Mouse (Mus musculus): ENCODE results near the gene Slc25a10. TPM values are rescaled to one million over a fixed set of nuclear protein-coding genes. Genes with fewer than 3 reads are reported as not detected.

Gene Slc25a10
- polyA plus RNA-seq, 1 experiment from 2014 or later: 104 TPM

DNA sequence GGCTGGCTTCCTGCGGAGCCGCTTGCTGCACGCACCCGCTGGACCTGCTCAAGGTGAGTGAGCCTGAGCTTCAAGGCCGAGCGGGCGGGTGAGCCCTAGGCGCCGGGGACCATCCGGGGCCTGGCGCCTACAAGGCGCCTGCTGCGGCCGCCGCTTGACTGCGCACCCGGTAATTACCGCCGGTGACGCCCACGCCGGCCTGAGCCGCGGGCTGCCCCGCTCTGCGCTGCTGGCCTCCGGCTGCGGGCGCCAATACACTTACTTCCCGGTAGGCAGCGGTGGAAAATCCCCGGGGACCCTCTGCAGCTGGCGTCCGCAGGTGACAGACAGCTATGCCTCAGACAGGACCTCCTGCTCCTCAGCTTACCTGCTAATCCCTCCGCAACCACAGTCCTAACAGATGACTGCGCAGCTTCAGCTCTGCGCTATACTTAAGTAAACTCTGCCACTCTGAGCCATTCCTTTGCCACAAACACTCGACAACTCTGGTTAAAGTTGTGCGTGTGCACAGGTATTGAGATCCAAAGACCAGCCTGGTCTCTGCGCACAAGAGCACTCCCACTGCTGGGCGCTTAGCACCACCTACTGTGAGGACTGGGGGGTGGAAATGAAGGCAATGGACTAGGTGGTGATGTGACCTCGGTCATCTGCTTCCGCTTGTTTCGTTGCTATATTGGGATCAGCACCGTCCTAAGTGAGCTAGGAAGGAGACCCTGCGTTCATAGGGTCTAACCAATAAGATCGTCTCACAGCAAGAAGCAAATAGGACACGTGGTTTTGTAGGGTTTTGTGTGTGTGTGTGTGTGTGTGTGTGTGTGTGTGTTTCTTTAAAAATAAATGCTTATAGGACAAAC is 611 bp downstream of the Slc25a10 start:
- ATAC-seq: peak; percentile 36
- Histone ChIP-seq H3K4me3 (ENCODE audit: low read length) (peak overlapping the region; percentile 95), H3K27ac (ENCODE audit: low read length) (peak overlapping the region; percentile 92), H3K36me3 (ENCODE audit: control insufficient read depth, insufficient read depth, low read length) (peaks cover 15% of the 10 kb centered on the region), H3K4me2 (ENCODE audit: low read depth, low read length) (peak overlapping the region; percentile 84), H3K9ac (ENCODE audit: low read depth, low read length) (peak overlapping the region; percentile 89), H3K4me1 (ENCODE audit: control insufficient read depth, insufficient read depth, low read length) (peaks cover 40% of the 10 kb centered on the region), H3K27me3 (replicated peaks; ENCODE audit: control insufficient read depth, insufficient read depth, low read length) (no peaks in the 10 kb centered on the region), H3K9me3 (ENCODE audit: control insufficient read depth, low read length) (no peaks in the 10 kb centered on the region)
- WGBS: under 1% methylated on average over 48 of the region's 48 CpGs

DNA sequence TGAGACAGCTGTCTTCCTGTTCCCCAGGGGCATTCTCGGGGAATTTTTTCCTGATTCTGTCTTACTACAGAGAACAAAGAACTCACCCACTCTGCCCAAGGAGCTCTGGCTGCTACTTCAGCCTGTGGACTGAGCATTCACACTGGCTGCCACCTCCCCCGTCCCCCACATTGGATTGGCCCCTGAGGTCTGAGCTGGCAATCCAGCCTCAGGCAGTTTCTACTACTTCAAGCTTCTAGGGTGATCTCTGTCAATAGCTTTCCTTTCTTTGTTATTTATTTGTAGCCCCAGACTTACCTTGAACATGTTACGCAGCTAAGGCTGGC is 1.2 kb downstream of the Slc25a10 start:
- H3K4me2 ChIP-seq (ENCODE audit: low read depth, low read length): peak overlapping the region; percentile 84
- WGBS: 24% methylated on average over 3 of the region's 3 CpGs
- no peak for ATAC-seq
- H3K9ac ChIP-seq (ENCODE audit: low read depth, low read length): peak overlapping the region; percentile 89
- peaks cover 40% of the 10 kb centered on the region for H3K4me1 ChIP-seq (ENCODE audit: control insufficient read depth, insufficient read depth, low read length)
- H3K9me3 ChIP-seq (ENCODE audit: control insufficient read depth, low read length): no peaks in the 10 kb centered on the region
- H3K27me3 ChIP-seq (replicated peaks; ENCODE audit: control insufficient read depth, insufficient read depth, low read length): no peaks in the 10 kb centered on the region
- peak overlapping the region; percentile 95 for H3K4me3 ChIP-seq (ENCODE audit: low read length)
- H3K27ac ChIP-seq (ENCODE audit: low read length): peak overlapping the region; percentile 92
- peaks cover 13% of the 10 kb centered on the region for H3K36me3 ChIP-seq (ENCODE audit: control insufficient read depth, insufficient read depth, low read length)

DNA sequence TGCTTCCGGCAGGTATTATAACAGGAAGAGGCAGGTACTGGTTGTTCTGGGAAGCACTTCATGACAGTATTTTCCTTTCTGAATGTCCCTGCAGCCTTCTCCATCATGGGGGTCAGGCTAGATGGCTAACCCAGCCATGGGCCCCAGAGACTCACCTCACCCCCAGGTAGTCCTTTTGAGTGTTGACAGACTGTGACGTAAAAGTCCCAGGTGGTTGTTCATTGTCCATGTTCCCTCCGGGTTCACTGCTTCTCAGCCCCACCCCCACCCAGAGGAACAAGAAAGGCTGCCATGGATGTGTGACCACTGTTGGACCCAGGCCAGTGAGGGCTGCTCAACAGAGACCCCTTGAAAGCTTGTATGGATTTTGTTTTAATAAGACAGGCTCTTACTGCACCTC is 1.7 kb downstream of the Slc25a10 start:
- Histone ChIP-seq H3K36me3 (ENCODE audit: control insufficient read depth, insufficient read depth, low read length) (peaks cover 11% of the 10 kb centered on the region), H3K4me1 (ENCODE audit: control insufficient read depth, insufficient read depth, low read length) (peaks cover 40% of the 10 kb centered on the region), H3K4me3 (ENCODE audit: low read length) (peak overlapping the region; percentile 95), H3K27ac (ENCODE audit: low read length) (peak overlapping the region; percentile 92), H3K9me3 (ENCODE audit: control insufficient read depth, low read length) (no peaks in the 10 kb centered on the region), H3K27me3 (replicated peaks; ENCODE audit: control insufficient read depth, insufficient read depth, low read length) (no peaks in the 10 kb centered on the region), H3K4me2 (ENCODE audit: low read depth, low read length) (peak overlapping the region; percentile 84), H3K9ac (ENCODE audit: low read depth, low read length) (peak overlapping the region; percentile 89)
- ATAC-seq: no peak
- WGBS: 37% methylated on average over 3 of the region's 3 CpGs

DNA sequence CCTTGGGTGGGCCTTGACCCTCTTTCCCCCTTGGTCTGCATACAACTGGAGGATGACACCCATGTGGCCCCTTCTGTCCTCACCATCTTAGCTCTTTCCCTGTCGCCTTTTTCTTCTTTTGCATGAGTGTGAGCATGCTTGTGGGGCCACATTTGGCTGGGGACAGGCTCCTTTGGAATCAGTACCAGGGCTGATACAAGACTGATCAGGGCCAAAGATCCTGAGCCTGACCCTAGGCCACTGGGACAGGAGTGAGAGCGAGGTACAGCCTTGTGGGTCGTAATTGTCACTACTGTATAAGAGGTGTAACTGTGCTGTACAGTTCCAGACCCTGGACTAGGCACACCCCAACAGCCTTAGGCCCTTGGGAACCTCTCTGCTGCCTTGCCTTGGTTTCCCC is 2.3 kb downstream of the Slc25a10 start:
- H3K4me2 ChIP-seq (ENCODE audit: low read depth, low read length): peak overlapping the region; percentile 84; the same call in 1 of the 2 replicates
- H3K9me3 ChIP-seq (ENCODE audit: control insufficient read depth, low read length): no peaks in the 10 kb centered on the region
- peaks cover 11% of the 10 kb centered on the region for H3K36me3 ChIP-seq (ENCODE audit: control insufficient read depth, insufficient read depth, low read length)
- no peak overlapping the region for H3K27ac ChIP-seq (ENCODE audit: low read length)
- WGBS: 85% methylated on average over 3 of the region's 3 CpGs
- no peak for ATAC-seq
- peak overlapping the region; percentile 44; the same call in 1 of the 2 replicates for H3K9ac ChIP-seq (ENCODE audit: low read depth, low read length)
- H3K4me3 ChIP-seq (ENCODE audit: low read length): no peak overlapping the region; the same call in 1 of the 2 replicates
- H3K27me3 ChIP-seq (replicated peaks; ENCODE audit: control insufficient read depth, insufficient read depth, low read length): no peaks in the 10 kb centered on the region
- H3K4me1 ChIP-seq (ENCODE audit: control insufficient read depth, insufficient read depth, low read length): peaks cover 36% of the 10 kb centered on the region

DNA sequence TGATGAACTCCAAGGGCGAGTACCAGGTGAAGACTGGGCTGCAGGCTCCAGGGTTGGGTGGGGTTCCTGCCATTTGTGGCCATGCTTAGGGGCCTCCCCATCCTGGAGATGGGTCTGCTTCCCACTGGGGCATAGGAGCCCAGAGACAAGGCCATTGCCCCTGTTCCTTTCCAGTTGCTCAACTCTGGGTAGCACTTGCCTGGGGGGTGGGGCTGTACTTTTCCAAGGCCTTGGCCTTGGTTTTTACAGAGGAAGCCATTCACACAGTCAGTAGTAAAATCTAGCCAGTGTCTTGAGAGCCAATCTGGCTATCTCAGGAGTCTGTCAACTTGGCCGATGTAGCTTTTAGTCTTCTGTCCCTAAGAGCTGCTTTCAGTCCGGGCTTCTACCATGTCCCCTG is 5.8 kb downstream of the Slc25a10 start:
- no peak overlapping the region for H3K4me2 ChIP-seq (ENCODE audit: low read depth, low read length)
- WGBS: 95% methylated on average over 3 of the region's 3 CpGs
- no peak overlapping the region for H3K4me3 ChIP-seq (ENCODE audit: low read length)
- peaks cover 32% of the 10 kb centered on the region for H3K4me1 ChIP-seq (ENCODE audit: control insufficient read depth, insufficient read depth, low read length)
- no peak overlapping the region for H3K27ac ChIP-seq (ENCODE audit: low read length)
- no peaks in the 10 kb centered on the region for H3K9me3 ChIP-seq (ENCODE audit: control insufficient read depth, low read length)
- no peak for ATAC-seq
- H3K36me3 ChIP-seq (ENCODE audit: control insufficient read depth, insufficient read depth, low read length): peaks cover 10% of the 10 kb centered on the region
- no peaks in the 10 kb centered on the region for H3K27me3 ChIP-seq (replicated peaks; ENCODE audit: control insufficient read depth, insufficient read depth, low read length)
- no peak overlapping the region for H3K9ac ChIP-seq (ENCODE audit: low read depth, low read length)

DNA sequence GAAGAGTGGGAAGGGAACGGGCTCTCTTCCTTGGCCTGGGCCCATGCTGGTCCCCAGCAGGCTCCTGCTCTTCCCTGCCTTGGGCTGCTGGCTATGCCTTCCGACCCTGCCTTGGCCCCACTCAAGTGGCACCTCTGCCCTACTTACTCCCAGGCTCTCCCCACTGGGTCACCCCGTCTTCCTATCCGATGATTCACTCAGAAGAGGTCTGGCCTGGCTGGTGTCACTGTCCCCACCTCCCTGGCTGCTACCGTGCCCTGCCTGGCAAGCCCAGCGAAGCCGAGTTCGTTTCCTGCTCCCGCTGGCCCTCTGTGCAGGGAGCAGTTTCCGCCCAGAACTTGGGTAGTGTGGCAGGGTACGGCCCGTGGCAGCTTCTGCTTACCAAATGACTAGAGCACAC is 6.6 kb downstream of the Slc25a10 start:
- Histone ChIP-seq H3K36me3 (ENCODE audit: control insufficient read depth, insufficient read depth, low read length) (peaks cover 10% of the 10 kb centered on the region), H3K4me3 (ENCODE audit: low read length) (no peak overlapping the region)
- WGBS: 90% methylated on average over 12 of the region's 12 CpGs

DNA sequence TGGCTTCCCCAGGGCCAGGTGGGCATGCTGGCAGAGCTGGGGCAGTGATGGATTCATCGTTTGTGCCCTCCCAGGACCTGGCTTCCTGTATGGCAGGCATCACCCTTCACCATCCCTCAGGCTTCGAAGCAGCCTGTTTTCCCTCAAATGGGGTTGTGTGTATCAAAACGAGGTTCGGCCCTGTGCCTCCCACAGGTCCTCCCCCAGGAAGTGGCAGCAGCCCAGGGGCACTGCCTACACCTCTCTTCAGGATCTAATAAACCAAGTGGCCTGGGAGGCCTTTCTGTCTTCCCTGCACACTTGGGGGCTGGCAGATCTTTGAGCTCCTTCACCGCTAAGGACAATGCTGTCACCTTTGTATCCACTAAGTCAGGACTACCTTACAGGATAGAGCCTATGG is 7.3 kb downstream of the Slc25a10 start:
- H3K27ac ChIP-seq (ENCODE audit: low read length): no peak overlapping the region
- no peak overlapping the region for H3K4me2 ChIP-seq (ENCODE audit: low read depth, low read length)
- H3K27me3 ChIP-seq (replicated peaks; ENCODE audit: control insufficient read depth, insufficient read depth, low read length): no peaks in the 10 kb centered on the region
- WGBS: 79% methylated on average over 5 of the region's 5 CpGs
- H3K9ac ChIP-seq (ENCODE audit: low read depth, low read length): no peak overlapping the region
- H3K36me3 ChIP-seq (ENCODE audit: control insufficient read depth, insufficient read depth, low read length): peaks cover 10% of the 10 kb centered on the region
- H3K4me3 ChIP-seq (ENCODE audit: low read length): no peak overlapping the region
- no peaks in the 10 kb centered on the region for H3K9me3 ChIP-seq (ENCODE audit: control insufficient read depth, low read length)
- no peak for ATAC-seq
- H3K4me1 ChIP-seq (ENCODE audit: control insufficient read depth, insufficient read depth, low read length): peaks cover 20% of the 10 kb centered on the region

More for the DNA sequence above, 6.6 kb downstream of the Slc25a10 start:
- no peaks in the 10 kb centered on the region for H3K27me3 ChIP-seq (replicated peaks; ENCODE audit: control insufficient read depth, insufficient read depth, low read length)
- peaks cover 26% of the 10 kb centered on the region for H3K4me1 ChIP-seq (ENCODE audit: control insufficient read depth, insufficient read depth, low read length)
- H3K4me2 ChIP-seq (ENCODE audit: low read depth, low read length): no peak overlapping the region
- ATAC-seq: no peak
- H3K27ac ChIP-seq (ENCODE audit: low read length): no peak overlapping the region
- H3K9me3 ChIP-seq (ENCODE audit: control insufficient read depth, low read length): no peaks in the 10 kb centered on the region
- no peak overlapping the region for H3K9ac ChIP-seq (ENCODE audit: low read depth, low read length)

DNA sequence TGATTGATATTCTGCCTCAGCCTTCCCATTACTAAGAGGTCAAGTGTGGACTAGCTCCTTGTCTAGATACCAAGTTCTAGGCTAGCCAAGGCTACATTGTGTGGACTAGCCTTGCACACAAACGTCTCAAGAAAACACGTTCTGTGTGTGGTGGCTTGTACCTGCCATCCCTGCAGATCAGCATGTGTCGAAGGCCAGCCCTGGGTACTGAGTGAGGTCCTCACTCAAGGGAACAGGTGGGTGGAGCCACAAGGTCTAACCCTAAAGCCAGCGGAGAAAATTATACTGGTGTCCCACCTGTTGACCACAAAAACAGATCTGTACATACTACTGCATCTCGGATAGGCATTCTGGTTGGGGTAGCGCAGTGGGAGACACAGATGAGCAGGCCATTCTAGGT is 8.3 kb downstream of the Slc25a10 start:
- no peak overlapping the region for H3K4me2 ChIP-seq (ENCODE audit: low read depth, low read length)
- 73% methylated on average over 6 of the region's 6 CpGs for WGBS
- no peaks in the 10 kb centered on the region for H3K9me3 ChIP-seq (ENCODE audit: control insufficient read depth, low read length)
- no peak overlapping the region for H3K4me3 ChIP-seq (ENCODE audit: low read length)
- H3K4me1 ChIP-seq (ENCODE audit: control insufficient read depth, insufficient read depth, low read length): peaks cover 17% of the 10 kb centered on the region
- no peaks in the 10 kb centered on the region for H3K27me3 ChIP-seq (replicated peaks; ENCODE audit: control insufficient read depth, insufficient read depth, low read length)
- peak; percentile 25; the same call in 1 of the 2 replicates for ATAC-seq
- H3K27ac ChIP-seq (ENCODE audit: low read length): peak overlapping the region; percentile 64
- H3K36me3 ChIP-seq (ENCODE audit: control insufficient read depth, insufficient read depth, low read length): peaks cover 10% of the 10 kb centered on the region
- H3K9ac ChIP-seq (ENCODE audit: low read depth, low read length): no peak overlapping the region

DNA sequence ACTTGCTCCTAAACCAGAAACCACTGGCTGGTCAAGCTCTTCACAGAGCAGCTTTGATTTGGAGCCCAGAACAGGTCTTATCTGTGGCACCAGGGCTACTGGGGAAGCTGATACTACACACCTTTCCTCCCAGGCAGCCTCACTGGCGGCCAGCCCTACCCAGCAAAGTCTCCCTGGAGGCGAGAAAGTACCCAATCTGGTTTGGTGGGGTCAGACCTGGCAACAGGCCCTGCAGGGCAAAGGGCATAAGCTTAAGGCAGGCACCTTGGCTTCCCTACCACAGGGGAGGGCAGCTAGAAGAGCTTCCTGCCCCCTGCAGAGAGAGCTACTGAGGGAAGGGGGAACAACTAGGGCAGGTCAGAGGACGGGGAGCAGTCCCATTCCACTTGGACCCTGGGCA is 8.7 kb downstream of the Slc25a10 start:
- H3K4me2 ChIP-seq (ENCODE audit: low read depth, low read length): peak overlapping the region; percentile 9; the same call in 1 of the 2 replicates

More for the DNA sequence above, 8.7 kb downstream of the Slc25a10 start:
- Histone ChIP-seq H3K36me3 (ENCODE audit: control insufficient read depth, insufficient read depth, low read length) (peaks cover 10% of the 10 kb centered on the region), H3K9ac (ENCODE audit: low read depth, low read length) (peak overlapping the region; percentile 48; the same call in 1 of the 2 replicates), H3K4me1 (ENCODE audit: control insufficient read depth, insufficient read depth, low read length) (peaks cover 17% of the 10 kb centered on the region), H3K27ac (ENCODE audit: low read length) (peak overlapping the region; percentile 64), H3K27me3 (replicated peaks; ENCODE audit: control insufficient read depth, insufficient read depth, low read length) (no peaks in the 10 kb centered on the region), H3K9me3 (ENCODE audit: control insufficient read depth, low read length) (no peaks in the 10 kb centered on the region), H3K4me3 (ENCODE audit: low read length) (no peak overlapping the region)
- 15% methylated on average over 3 of the region's 3 CpGs for WGBS
- peak; percentile 89 for ATAC-seq

Measured in intestine, embryonic 16.5 days (tissue).